Mouse (Mus musculus) lung, postnatal 36 days (tissue): ENCODE results near the gene Gm45234.

Experiments used
- DNase-seq: peaks from one replicate; pipeline ENCODE4 v3.0.0; 2022; ENCODE audit warnings: mixed read lengths

Gene Gm45234

GRCm38 (mm10) chr6:124738511-124739023 is 17.3 kb downstream of the Gm45234 start, which contains the start of gene Ptpn6:
TSS of gene Ptpn6 (minus strand) at chr6:124738714.
- peak; percentile 92 for DNase-seq

- no peak for DNase-seq
These were observed 18.8 kb downstream of the Gm45234 start for GRCm38 (mm10) chr6:124737040-124737439.

GRCm38 (mm10) chr6:124734417-124734816 is 21.4 kb downstream of the Gm45234 start:
- DNase-seq: no peak

- DNase-seq: peak; percentile 81
These were observed 23.1 kb downstream of the Gm45234 start for GRCm38 (mm10) chr6:124732476-124733370.

GRCm38 (mm10) chr6:124731038-124731437 is 24.8 kb downstream of the Gm45234 start:
- DNase-seq: no peak

- DNase-seq: peak; percentile 49
These were observed 25.7 kb downstream of the Gm45234 start for GRCm38 (mm10) chr6:124729850-124730705.

- no peak for DNase-seq
These were observed 27.2 kb downstream of the Gm45234 start for GRCm38 (mm10) chr6:124728621-124729020.

- DNase-seq: no peak
These were observed 31.3 kb downstream of the Gm45234 start for GRCm38 (mm10) chr6:124724472-124724871.

- peak; percentile 54 for DNase-seq
These were observed 32.3 kb downstream of the Gm45234 start for GRCm38 (mm10) chr6:124723541-124723940.

GRCm38 (mm10) chr6:124722876-124723473 is 32.8 kb downstream of the Gm45234 start:
- no peak for DNase-seq

GRCm38 (mm10) chr6:124720904-124721303 is 34.9 kb downstream of the Gm45234 start:
- DNase-seq: peak; percentile 39

GRCm38 (mm10) chr6:124719354-124719978 is 36.4 kb downstream of the Gm45234 start:
- no peak for DNase-seq

- DNase-seq: peak; percentile 87
These were observed 37.1 kb downstream of the Gm45234 start for GRCm38 (mm10) chr6:124718703-124719102.

- no peak for DNase-seq
These were observed 37.9 kb downstream of the Gm45234 start for GRCm38 (mm10) chr6:124717968-124718367.

- peak; percentile 75 for DNase-seq
These were observed 38.8 kb downstream of the Gm45234 start for GRCm38 (mm10) chr6:124716864-124717490.

GRCm38 (mm10) chr6:124712918-124713317 is 42.9 kb downstream of the Gm45234 start:
- no peak for DNase-seq

GRCm38 (mm10) chr6:124711824-124712782 is 43.7 kb downstream of the Gm45234 start, which contains the start of the genes Emg1 and Phb2:
TSS of gene Emg1 (minus strand) at chr6:124712178.
TSS of gene Phb2 (plus strand) at chr6:124712336.
- DNase-seq: peak; percentile 99

GRCm38 (mm10) chr6:124708289-124708889 is 47.4 kb downstream of the Gm45234 start:
- no peak for DNase-seq

GRCm38 (mm10) chr6:124706061-124706627 is 49.7 kb downstream of the Gm45234 start:
- DNase-seq: no peak

- no peak for DNase-seq
These were observed 51.4 kb downstream of the Gm45234 start for GRCm38 (mm10) chr6:124704417-124704816.
